Mouse (Mus musculus): ENCODE data around the gene Ror1. TPM values are rescaled to one million over a fixed set of nuclear protein-coding genes. Genes with fewer than 3 reads are reported as not detected.

Ror1 gene
- polyA plus RNA-seq, 1 experiment from 2014 or later, result 1.5 TPM

- Histone ChIP-seq H3K4me3 (replicated peaks; ENCODE audit: low read depth, low read length) (no peak overlapping the region), H3K4me2 (ENCODE audit: low read length) (no peak overlapping the region), H3K36me3 (ENCODE audit: control insufficient read depth, insufficient read depth, low read length) (no peaks in the 10 kb centered on the region), H3K9me3 (ENCODE audit: control insufficient read depth, low read length) (no peaks in the 10 kb centered on the region; the same call in 1 of the 2 replicates), H3K9ac (replicated peaks; ENCODE audit: low read length) (no peak overlapping the region), H3K4me1 (ENCODE audit: control insufficient read depth, insufficient read depth, low read length) (no peaks in the 10 kb centered on the region), H3K27ac (replicated peaks; ENCODE audit: low read depth, low read length) (no peak overlapping the region), H3K27me3 (ENCODE audit: control insufficient read depth, insufficient read depth, low read length) (no peaks in the 10 kb centered on the region)
- no peak for ATAC-seq (ENCODE audit: low FRiP score, low TSS enrichment)
- 91% methylated on average over 4 of the region's 4 CpGs for WGBS
- DNase-seq, result no peak
These were observed 340.6 kb downstream of the Ror1 start for GRCm38 (mm10) chr4:100436169-100436547.

- H3K9me3 ChIP-seq (ENCODE audit: control insufficient read depth, low read length), result no peaks in the 10 kb centered on the region
- H3K4me1 ChIP-seq (ENCODE audit: control insufficient read depth, insufficient read depth, low read length), result no peaks in the 10 kb centered on the region
- no peak overlapping the region for H3K27ac ChIP-seq (replicated peaks; ENCODE audit: low read depth, low read length)
- no peak overlapping the region for H3K9ac ChIP-seq (replicated peaks; ENCODE audit: low read length)
- WGBS, result 73% methylated on average over 3 of the region's 3 CpGs
- no peaks in the 10 kb centered on the region for H3K27me3 ChIP-seq (ENCODE audit: control insufficient read depth, insufficient read depth, low read length)
- H3K4me3 ChIP-seq (replicated peaks; ENCODE audit: low read depth, low read length), result no peak overlapping the region
- no peak for ATAC-seq (ENCODE audit: low FRiP score, low TSS enrichment)
- H3K36me3 ChIP-seq (ENCODE audit: control insufficient read depth, insufficient read depth, low read length), result no peaks in the 10 kb centered on the region
- no peak for DNase-seq
- H3K4me2 ChIP-seq (ENCODE audit: low read length), result no peak overlapping the region
These were observed 351.3 kb downstream of the Ror1 start for GRCm38 (mm10) chr4:100446897-100447296.

GRCm38 (mm10) chr4:100462493-100463120, 367.0 kb downstream of the Ror1 start:
- Histone ChIP-seq H3K36me3 (ENCODE audit: control insufficient read depth, insufficient read depth, low read length) (no peaks in the 10 kb centered on the region), H3K4me2 (ENCODE audit: low read length) (no peak overlapping the region), H3K27ac (replicated peaks; ENCODE audit: low read depth, low read length) (no peak overlapping the region), H3K4me3 (replicated peaks; ENCODE audit: low read depth, low read length) (no peak overlapping the region), H3K4me1 (ENCODE audit: control insufficient read depth, insufficient read depth, low read length) (0 out of 2 replicates have a peak, but pooled peaks cover 5% of the 10 kb centered on the region), H3K9me3 (ENCODE audit: control insufficient read depth, low read length) (no peaks in the 10 kb centered on the region), H3K27me3 (ENCODE audit: control insufficient read depth, insufficient read depth, low read length) (no peaks in the 10 kb centered on the region), H3K9ac (replicated peaks; ENCODE audit: low read length) (no peak overlapping the region)
- DNase-seq (peak; percentile 44), ATAC-seq (ENCODE audit: low FRiP score, low TSS enrichment) (peak; percentile 11; the same call in 1 of the 2 replicates)
- 42% methylated on average over 9 of the region's 9 CpGs for WGBS

GRCm38 (mm10) chr4:100478592-100479321, 383.2 kb downstream of the Ror1 start, which contains the start of gene Ube2u:
Ube2u (plus strand) TSS chr4:100478849.
- H3K27ac ChIP-seq (replicated peaks; ENCODE audit: low read depth, low read length), result no peak within 1 kb of the TSS
- H3K4me1 ChIP-seq (ENCODE audit: control insufficient read depth, insufficient read depth, low read length), result no peaks in the 10 kb centered on the region
- H3K9ac ChIP-seq (replicated peaks; ENCODE audit: low read length), result no peak within 1 kb of the TSS
- peak; percentile 88 for DNase-seq
- peak; percentile 91 for ATAC-seq (ENCODE audit: low FRiP score, low TSS enrichment)
- H3K9me3 ChIP-seq (ENCODE audit: control insufficient read depth, low read length), result no peaks in the 10 kb centered on the region
- H3K4me2 ChIP-seq (ENCODE audit: low read length), result peak within 1 kb of the TSS; percentile 54
- H3K4me3 ChIP-seq (replicated peaks; ENCODE audit: low read depth, low read length), result peak within 1 kb of the TSS; percentile 22; the same call in 1 of the 2 replicates
- 23% methylated on average over 15 of the region's 15 CpGs for WGBS
- H3K27me3 ChIP-seq (ENCODE audit: control insufficient read depth, insufficient read depth, low read length), result no peaks in the 10 kb centered on the region
- H3K36me3 ChIP-seq (ENCODE audit: control insufficient read depth, insufficient read depth, low read length), result no peaks in the 10 kb centered on the region

- no peaks in the 10 kb centered on the region for H3K4me1 ChIP-seq (ENCODE audit: control insufficient read depth, insufficient read depth, low read length)
- DNase-seq, result no peak
- WGBS, result 95% methylated on average over 3 of the region's 3 CpGs
These were observed 392.9 kb downstream of the Ror1 start for GRCm38 (mm10) chr4:100488447-100488846.

More at GRCm38 (mm10) chr4:100488447-100488846, 392.9 kb downstream of the Ror1 start:
- Histone ChIP-seq H3K27me3 (ENCODE audit: control insufficient read depth, insufficient read depth, low read length) (no peaks in the 10 kb centered on the region), H3K4me2 (ENCODE audit: low read length) (no peak overlapping the region), H3K9ac (replicated peaks; ENCODE audit: low read length) (no peak overlapping the region), H3K36me3 (ENCODE audit: control insufficient read depth, insufficient read depth, low read length) (no peaks in the 10 kb centered on the region), H3K9me3 (ENCODE audit: control insufficient read depth, low read length) (no peaks in the 10 kb centered on the region), H3K4me3 (replicated peaks; ENCODE audit: low read depth, low read length) (no peak overlapping the region), H3K27ac (replicated peaks; ENCODE audit: low read depth, low read length) (no peak overlapping the region)
- no peak for ATAC-seq (ENCODE audit: low FRiP score, low TSS enrichment)

Other genes starting within 250 kb of the Ror1 start
- gene Pgm1, start 166.4 kb upstream of the Ror1 start, polyA plus RNA-seq (2014; fragmentation: Nextera tagmentation; extraction: Ambion mirVana), result 65.5 and 76.0 TPM in 2 replicates
- 12.7 and 19.0 TPM in 2 replicates for gene Itgb3bp, start 166.0 kb upstream of the Ror1 start, polyA plus RNA-seq (2014; fragmentation: Nextera tagmentation; extraction: Ambion mirVana)

Measured in midbrain, embryonic 14.5 days (tissue).